Mouse (Mus musculus) testis, adult 2 months (tissue): ENCODE results near the gene Mapk8. TPM values are rescaled to one million over a fixed set of nuclear protein-coding genes. Genes with fewer than 3 reads are reported as not detected.
A peak's percentile ranks its signal among the peaks of the same experiment; 100 is the strongest.

Source experiments
- H3K27ac ChIP-seq: fragments of 200-500 bp; 2 replicates; pipeline ENCODE4 v1.5.1; 2012; ENCODE audit warnings: low read depth, low read length; ENCODE audit not compliant: control insufficient read depth, insufficient read depth
- H3K27me3 ChIP-seq: fragments of 200-500 bp; 2 replicates; pipeline ENCODE4 v1.6.1; 2012; ENCODE audit warnings: mild to moderate bottlenecking, low read length, moderate library complexity; ENCODE audit not compliant: control insufficient read depth, insufficient read depth
- H3K36me3 ChIP-seq: fragments of 200-500 bp; 2 replicates; pipeline ENCODE4 v1.6.1; 2012; ENCODE audit warnings: mild to moderate bottlenecking, low read length; ENCODE audit not compliant: control insufficient read depth, insufficient read depth
- H3K4me1 ChIP-seq: fragments of 200-500 bp; 2 replicates; pipeline ENCODE4 v1.6.1; 2012; ENCODE audit warnings: low read length; ENCODE audit not compliant: control insufficient read depth, insufficient read depth
- H3K4me3 ChIP-seq: fragments of 200-500 bp; 2 replicates; pipeline ENCODE4 v1.5.1; 2012; ENCODE audit warnings: low read depth, mild to moderate bottlenecking, low read length, moderate library complexity, mixed read lengths; ENCODE audit not compliant: control insufficient read depth
- CTCF ChIP-seq: fragments of 200-500 bp; IDR thresholded peaks from 2 replicates; pipeline ENCODE4 v1.5.1; 2012; ENCODE audit warnings: low read depth, mild to moderate bottlenecking, inconsistent platforms, low read length, moderate library complexity; ENCODE audit not compliant: control insufficient read depth, insufficient read depth, insufficient replicate concordance
- POLR2A ChIP-seq: fragments of 200-500 bp; IDR thresholded peaks from 2 replicates; pipeline ENCODE4 v1.6.1; 2012; ENCODE audit warnings: low read depth, mild to moderate bottlenecking, inconsistent platforms, low read length, moderate library complexity; ENCODE audit not compliant: control insufficient read depth
- polyA plus RNA-seq: library from polyadenylated mRNA; depleted of rRNA; stranded (reverse); fragments of >200 nt; gene quantifications from 2 replicates; pipeline ENCODE4 v1.2.3, GENCODE M21; 2012

The Mapk8 gene
- polyA plus RNA-seq, 1 experiment = 27.0 TPM

DNA sequence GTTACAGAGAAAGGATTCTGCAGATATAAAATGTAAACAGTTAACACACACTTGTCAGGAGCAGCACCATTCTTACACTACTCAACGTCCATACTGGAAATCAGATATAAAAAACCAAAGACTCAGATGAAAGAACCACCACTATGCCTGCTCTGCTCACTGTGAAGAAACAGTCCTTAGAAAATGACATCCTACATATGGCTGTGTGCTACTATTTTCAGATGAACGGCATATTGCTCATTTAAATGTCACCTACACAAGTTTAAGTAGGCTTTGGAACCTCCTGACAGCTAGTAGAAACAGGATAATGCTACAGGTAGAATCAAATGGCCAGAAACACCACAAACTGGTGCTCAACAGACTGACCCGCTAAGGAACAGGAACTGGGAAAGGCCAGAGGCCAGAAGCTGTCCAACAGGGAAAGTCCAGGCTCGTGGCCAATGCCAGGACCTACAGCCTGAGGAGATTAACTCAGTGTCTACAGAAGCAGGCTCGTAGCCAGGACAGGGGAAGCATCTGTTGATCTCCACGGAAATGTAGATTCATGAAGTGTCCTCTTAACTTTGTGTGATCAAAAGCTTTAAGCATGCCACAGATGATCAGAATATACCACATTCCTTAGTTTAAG, 66.0 kb downstream of the Mapk8 start:
- no peaks in the 10 kb centered on the region for H3K4me1 ChIP-seq
- H3K36me3 ChIP-seq = peaks cover 2% of the 10 kb centered on the region; the same call in 1 of the 2 replicates
- H3K27ac ChIP-seq = no peak overlapping the region
- H3K4me3 ChIP-seq = no peak overlapping the region
- TF ChIP-seq CTCF = no peak
- TF ChIP-seq POLR2A = no peak
- no peaks in the 10 kb centered on the region for H3K27me3 ChIP-seq

DNA sequence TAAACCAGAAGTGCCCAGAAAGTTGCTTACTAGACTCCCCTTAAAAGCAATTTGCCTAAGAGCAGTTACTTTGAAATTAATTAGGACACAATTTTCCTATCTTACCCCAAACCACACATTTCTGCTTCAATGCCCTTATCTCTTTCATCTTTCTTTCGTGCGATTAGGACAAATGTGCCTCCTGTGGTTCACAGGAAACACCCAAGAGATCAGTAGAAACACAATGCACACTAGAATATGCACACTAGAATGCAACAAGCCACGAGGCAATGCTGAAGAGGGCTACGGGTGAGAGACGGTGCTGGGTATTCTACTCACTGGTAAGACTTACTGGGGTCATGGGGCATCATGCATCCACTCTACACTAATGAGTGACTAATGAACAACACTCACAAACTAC, 68.2 kb downstream of the Mapk8 start:
- no peak for TF ChIP-seq POLR2A
- TF ChIP-seq CTCF = no peak

DNA sequence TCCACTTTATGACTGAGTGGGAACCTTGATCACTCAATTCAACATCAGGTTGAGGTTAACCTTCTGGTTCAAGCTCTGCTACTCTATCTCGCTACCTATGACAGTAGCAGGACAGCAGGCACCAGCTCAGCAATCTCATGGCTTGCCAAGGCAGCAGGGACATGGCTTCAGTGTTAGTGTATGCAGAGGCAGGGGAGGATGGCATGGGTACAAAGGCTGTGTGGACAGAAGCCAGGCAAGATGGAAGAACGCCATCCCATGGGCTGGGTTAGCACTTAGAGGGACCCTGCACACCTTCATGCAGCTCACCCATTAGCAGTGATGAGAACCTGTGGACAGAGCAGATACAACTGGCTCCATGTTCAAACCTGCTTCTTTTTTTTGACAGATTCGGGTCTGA, 69.7 kb downstream of the Mapk8 start:
- TF ChIP-seq POLR2A (no peak), CTCF (no peak)
- peaks cover 2% of the 10 kb centered on the region; the same call in 1 of the 2 replicates for H3K36me3 ChIP-seq
- no peaks in the 10 kb centered on the region for H3K4me1 ChIP-seq

More for the DNA sequence above, 68.2 kb downstream of the Mapk8 start:
- H3K4me1 ChIP-seq = no peaks in the 10 kb centered on the region
- H3K4me3 ChIP-seq = no peak overlapping the region
- peaks cover 2% of the 10 kb centered on the region; the same call in 1 of the 2 replicates for H3K36me3 ChIP-seq
- no peaks in the 10 kb centered on the region for H3K27me3 ChIP-seq
- H3K27ac ChIP-seq = no peak overlapping the region

DNA sequence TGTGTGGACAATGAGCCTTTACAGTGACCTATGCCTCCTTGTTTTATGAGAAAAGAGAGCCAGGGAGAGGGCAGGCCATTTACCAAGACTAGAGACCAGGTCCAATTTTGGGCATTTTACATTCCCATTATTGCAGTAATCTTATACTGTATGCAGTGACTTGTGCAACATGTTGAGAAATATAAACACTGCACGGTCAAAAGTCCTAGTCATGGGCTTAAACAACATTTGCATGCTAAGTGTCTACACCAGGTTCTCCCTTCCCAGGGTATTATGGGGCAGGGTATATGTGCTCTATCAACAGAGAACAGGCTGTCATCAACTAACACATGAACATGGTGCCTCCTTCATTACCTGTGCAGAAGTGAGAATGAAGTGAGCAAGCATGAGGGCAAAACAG, 72.9 kb downstream of the Mapk8 start:
- H3K27me3 ChIP-seq = no peaks in the 10 kb centered on the region
- TF ChIP-seq CTCF (no peak), POLR2A (no peak)
- no peaks in the 10 kb centered on the region for H3K36me3 ChIP-seq
- no peak overlapping the region for H3K4me3 ChIP-seq
- H3K4me1 ChIP-seq = peaks cover 12% of the 10 kb centered on the region
- no peak overlapping the region for H3K27ac ChIP-seq

More for the DNA sequence above, 69.7 kb downstream of the Mapk8 start:
- Histone ChIP-seq H3K4me3 (no peak overlapping the region), H3K27ac (no peak overlapping the region), H3K27me3 (no peaks in the 10 kb centered on the region)

DNA sequence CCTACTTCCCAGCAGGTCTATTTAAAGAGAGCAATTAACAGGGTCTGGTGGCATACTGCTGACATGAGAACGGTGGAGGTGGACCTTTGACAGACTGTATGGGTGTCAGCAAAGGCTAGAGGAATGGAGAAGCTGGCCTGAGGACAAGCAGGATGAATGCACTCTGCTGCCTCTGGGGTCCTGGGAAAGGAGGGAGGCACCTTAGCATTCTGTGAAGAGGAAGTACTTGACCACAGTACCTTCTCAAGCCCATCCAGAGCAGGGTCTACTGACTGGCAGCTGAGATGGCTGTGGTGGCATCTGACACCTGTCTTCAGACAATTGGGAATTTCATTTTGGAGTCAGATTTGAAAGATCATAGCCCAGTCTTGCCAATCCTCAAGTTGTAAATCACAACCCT, 73.7 kb downstream of the Mapk8 start:
- no peak overlapping the region for H3K4me3 ChIP-seq
- H3K4me1 ChIP-seq = peaks cover 12% of the 10 kb centered on the region
- H3K36me3 ChIP-seq = no peaks in the 10 kb centered on the region
- TF ChIP-seq POLR2A (no peak), CTCF (no peak)
- no peaks in the 10 kb centered on the region for H3K27me3 ChIP-seq
- no peak overlapping the region for H3K27ac ChIP-seq

DNA sequence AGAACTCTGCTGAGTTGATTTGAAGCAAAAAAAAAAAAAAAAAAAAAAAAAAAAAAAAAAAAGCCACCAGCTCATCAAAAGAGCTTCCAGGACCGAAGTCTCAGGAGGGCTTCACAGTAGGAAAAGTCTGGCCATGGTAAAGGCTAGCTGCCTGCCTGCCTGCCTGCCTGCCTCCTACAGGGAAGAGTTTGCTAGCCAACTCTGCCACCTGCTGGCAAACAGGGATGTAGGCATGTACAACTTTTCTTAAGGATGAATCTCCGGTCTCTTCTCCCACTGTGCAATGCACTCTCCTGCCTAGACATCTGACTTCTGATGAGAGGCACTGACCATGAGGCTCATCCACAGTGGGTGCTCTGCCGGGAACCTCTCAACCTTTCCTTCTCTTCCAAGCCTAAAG, 75.7 kb downstream of the Mapk8 start:
- peak; percentile 53; the same call in 1 of the 2 replicates for TF ChIP-seq CTCF
- no peak for TF ChIP-seq POLR2A
- Histone ChIP-seq H3K27me3 (no peaks in the 10 kb centered on the region), H3K4me1 (peaks cover 12% of the 10 kb centered on the region), H3K4me3 (no peak overlapping the region), H3K36me3 (no peaks in the 10 kb centered on the region), H3K27ac (no peak overlapping the region)

DNA sequence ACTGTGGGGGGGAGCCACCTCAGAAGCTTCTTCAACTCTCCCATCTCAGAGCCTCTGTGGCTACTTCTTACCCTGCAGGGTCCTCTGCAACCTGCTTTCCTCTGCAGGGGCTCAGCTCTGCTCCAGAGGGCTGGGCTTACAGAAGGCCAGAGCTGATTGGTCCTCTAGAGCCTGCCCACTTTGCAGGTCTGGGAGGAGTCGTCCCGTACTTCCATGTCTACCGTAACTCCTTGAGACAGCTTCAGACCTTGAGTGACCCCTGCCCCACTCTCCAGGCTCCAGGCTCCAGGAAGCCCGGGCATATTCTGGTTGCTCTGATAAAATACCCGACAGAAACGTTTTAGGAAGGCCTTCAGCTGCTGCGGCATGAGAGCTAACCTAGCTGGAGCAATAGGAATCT, 76.9 kb downstream of the Mapk8 start:
- 0 out of 2 replicates have a peak overlapping the region, but pooled peaks have one; percentile 39 for H3K27ac ChIP-seq
- peak overlapping the region; percentile 23; the same call in 1 of the 2 replicates for H3K4me3 ChIP-seq
- no peaks in the 10 kb centered on the region for H3K36me3 ChIP-seq
- peaks cover 12% of the 10 kb centered on the region for H3K4me1 ChIP-seq
- TF ChIP-seq CTCF (no peak), POLR2A (no peak)
- no peaks in the 10 kb centered on the region for H3K27me3 ChIP-seq

DNA sequence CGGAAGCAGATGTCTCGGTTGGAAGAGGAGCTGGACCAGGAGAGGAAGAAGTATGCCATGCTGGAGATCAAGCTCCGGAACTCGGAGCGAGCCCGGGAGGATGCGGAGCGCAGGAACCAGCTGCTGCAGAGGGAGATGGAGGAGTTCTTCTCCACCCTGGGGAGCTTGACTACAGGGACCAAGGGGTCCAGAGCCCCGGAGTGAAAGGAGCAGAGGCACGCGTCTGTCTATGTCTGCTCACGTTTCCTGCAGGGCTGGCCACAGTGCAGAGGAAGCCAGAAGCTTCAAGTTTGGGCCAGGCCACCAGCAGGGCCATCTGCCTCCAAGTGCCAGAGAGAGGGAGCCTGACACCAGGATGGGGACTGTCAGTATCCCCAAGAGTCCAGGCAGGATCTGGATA, 77.6 kb downstream of the Mapk8 start:
- peaks cover 12% of the 10 kb centered on the region for H3K4me1 ChIP-seq
- no peaks in the 10 kb centered on the region for H3K36me3 ChIP-seq
- TF ChIP-seq POLR2A (no peak), CTCF (no peak)
- H3K4me3 ChIP-seq = no peak overlapping the region; the same call in 1 of the 2 replicates
- no peak overlapping the region for H3K27ac ChIP-seq
- no peaks in the 10 kb centered on the region for H3K27me3 ChIP-seq
